Mouse (Mus musculus): ENCODE measurements around the gene Tbc1d10b.

The Tbc1d10b gene

DNA sequence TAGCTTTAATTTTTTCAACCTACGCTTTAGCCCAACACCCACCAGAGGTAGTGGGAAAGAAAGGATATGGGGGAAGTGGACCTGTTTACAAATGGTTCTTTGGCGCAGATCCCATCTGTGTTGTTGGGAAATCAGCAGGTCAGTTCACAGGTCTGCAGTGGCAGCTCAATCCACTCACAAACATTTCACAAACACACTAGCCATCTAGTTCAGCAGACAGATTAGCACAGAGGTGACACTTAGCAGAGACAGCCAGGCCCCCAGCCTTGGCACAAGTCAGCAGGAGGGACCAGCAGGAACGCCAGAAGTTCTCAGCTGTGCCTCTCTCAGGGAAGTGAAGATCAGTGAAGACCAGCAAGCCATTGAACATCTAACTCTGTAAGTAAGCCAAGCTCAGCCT, 60.4 kb downstream of the Tbc1d10b start:
- no peak for DNase-seq
